Mouse (Mus musculus) thymus, adult 18-20 months (tissue): ENCODE data around the gene Sema4b.
A peak's percentile ranks its signal among the peaks of the same experiment; 100 is the strongest.

Experiments used
- DNase-seq, 2 experiments: peaks; one replicate each; pipeline ENCODE4 v3.0.0; 2022; ENCODE audit warnings: mixed read lengths in 2 of 2

The Sema4b gene

DNA sequence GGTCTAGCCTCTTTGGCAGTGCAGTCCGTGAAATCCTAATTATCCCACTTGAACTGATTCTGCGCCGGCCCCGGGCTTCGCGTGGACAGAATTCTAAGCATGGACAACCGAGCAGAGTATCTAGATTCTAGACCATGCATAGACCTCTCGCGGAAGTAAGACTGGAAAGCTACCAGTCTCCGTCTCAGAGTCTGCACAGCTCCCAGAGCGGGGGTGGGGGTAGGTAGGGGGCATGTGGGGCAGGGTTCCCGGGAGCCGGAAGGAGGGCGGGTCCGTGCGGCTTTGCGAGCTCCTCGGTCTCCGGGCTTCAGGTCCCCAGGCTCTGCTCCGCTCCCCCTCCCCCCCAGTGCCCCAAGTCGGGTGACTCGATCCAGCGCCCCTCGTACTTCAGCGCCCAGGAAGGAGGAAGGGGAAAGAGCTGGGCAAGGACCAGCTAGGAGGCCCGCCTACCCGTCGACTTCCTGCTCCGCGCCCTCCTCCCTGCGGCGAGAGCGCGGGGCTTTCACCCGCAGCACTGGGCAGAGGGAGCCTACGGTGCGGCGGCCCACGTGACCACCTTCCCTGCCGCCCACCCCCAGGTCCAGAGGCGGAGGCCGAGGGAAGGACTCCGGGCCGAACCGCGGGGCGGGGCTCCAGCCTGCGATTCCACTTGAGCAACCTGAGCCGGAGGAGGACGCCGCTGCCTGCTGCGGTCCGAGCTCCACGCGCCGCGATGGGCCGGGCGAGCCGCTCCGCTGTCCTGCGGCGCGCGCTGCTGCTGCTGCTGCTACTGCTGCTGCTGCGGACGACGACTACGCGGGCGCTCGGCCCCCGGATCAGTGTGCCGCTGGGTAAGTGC is 11.5 kb downstream of the Sema4b start:
- peak; percentile 68 to 77 for DNase-seq

DNA sequence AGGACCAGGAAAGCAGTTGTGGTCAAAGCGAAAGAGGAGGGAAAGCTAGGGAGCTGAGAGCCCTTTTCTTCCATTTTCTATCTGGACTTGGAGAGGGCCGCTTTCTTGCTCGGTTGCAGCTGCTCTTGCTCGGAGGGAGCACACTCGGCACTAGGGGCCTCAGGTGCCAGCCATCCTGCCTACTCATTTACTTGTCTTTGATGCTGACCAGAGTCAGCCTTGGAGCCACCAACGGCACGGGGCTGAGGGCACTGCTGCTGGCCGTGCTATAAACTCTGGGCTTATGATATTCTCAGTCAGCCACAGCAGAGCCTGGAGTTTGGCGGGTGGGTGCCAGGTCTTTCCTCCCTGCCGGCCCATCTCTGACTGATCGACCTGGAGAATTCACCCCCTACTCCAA is 12.2 kb downstream of the Sema4b start:
- no peak for DNase-seq

DNA sequence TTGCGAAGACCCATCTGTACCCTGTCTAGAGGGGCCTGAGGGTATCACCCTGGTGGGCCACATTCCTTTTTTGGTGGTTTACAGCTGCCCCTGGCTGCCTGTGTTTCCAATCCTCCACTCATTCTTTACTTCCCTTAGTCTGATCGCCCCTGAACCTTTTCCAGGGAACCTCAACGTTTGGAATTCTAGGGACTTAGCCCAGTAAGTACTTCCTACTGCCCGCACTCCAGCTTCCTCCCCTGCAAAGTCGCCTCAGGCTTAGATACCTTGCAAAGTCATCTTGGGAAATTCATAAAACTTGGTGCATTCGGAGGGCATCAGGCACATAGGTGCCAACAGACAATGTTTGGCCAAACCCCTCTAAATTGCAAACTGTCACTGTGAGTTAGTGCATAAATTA is 12.6 kb downstream of the Sema4b start:
- DNase-seq: no peak

DNA sequence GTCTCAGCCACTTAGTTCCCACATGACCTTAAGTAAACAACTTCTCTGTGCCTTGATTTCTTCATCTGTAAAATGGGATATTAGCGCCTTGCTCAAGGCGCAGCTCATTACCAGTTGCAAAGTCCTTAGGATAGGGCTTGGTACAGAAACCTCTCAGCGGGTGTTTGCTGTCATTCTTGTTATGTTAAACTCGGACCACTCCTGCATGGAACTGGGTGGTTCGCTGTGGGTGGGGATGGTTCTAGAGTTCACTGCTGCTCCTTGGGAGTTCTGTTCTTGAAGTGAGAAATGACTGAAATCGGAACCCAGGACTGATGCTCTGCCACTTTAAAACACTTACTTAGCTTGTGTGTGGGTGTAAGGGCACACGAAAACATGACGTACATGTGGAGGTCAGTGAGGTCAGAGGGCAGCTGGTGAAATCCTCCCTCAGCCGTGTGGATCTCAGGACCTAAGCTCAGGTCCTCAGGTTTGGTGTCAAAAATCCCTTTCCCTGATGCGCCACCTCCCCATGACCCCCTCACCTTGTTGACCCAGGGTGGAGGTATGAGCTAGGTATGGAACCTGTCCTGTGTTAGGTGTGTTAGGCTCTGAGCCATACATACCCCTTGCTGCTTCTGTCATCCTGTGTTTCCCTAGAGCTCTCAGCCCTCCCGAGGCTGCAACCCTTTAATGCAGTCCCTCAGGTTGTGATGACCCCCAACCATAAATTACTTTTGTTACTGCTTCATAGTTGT is 13.4 kb downstream of the Sema4b start:
- no peak for DNase-seq

DNA sequence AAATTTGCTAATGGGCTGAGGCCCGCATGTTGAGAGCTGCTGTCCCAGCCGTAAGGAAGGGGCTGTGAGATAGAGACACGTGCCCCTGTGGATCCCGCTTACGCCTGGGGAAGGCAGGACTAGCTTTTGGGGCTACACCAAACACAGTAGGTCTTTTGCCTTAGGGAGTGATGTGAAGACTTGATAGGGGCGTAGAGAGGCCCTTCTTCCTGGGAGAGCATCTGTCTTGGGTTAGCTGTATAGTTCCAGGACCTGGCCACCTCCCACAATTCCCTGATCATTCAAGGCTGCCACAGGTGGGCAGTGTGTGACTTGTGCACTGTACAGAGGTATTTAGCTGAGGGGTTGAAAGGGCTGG is 13.9 kb downstream of the Sema4b start:
- DNase-seq: no peak

DNA sequence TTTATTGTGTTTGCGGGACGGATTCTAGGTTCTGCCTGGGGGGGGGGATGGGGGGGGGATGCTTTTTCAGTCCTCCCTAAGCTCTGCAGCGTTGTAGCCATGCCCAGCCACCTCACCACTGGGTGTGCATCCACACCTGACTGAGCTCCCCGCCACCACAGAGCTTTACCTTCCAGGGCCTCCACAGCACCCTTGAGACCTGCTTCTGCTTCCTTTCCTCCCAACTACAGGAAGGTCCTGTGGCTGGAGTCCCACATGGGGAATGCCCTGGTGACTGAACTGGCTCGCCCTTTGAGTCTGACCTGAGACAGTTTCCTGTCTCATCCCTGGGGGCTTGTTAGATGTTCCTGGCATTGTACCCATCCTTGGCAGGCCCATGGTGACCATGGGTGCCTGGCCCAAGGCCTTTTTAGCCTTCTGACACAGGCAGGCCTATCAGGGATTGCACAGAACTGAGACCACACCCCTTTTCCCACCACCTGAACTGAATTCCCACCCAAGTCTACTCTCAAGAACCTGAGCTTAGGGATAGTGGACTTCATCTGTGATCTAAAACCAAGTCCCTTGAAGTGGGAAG is 14.4 kb downstream of the Sema4b start:
- DNase-seq: no peak

DNA sequence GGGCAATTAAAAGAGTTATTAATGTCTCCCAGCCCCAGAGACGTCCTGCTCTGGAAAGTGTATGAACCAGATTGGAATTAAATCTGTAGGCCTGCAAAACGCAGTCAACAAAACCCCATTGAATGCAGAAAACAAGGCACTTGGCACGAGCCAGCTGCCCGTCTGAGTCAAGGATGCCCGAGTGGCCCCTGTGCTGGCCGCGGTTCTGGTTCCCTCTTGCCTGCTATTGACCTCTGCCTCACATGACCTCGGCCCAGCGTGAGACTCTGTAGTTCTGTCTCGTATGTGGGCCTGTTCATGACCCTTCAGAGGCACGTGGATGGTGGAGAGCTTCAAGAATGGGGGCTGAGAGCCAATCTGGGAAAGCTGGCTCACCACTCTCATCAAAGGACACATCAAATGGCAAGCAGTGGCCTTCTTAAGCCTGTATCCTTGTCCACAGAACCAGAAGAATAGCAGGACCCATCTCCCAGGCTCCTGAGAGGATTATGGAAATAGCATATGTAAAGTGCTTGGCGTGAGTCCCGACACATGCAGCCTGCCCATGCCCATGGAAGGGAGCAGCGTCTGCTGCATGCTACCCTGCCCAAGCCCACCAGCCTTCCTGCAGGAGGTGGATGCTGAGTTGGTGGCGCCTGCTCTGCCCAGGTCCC is 15.4 kb downstream of the Sema4b start:
- no peak for DNase-seq

DNA sequence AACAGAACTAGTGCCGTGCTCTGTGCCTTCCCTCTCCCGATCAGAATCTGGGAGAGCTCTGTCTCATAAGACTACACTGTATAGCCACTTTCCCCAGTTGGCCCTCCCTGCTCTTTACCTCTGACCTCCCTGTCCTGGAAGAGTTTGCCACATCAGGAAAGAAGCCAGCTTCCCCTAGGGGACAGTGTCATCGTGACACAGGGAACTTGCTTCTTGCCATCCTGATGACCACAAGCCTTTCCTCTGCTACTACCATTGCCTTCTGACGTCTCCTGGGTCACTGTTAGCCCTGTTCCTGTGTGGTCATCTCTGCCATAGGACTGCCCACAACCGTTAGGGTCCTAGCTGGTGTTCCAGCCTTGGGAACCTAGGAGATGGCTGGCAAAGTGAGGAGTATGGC is 16.3 kb downstream of the Sema4b start:
- no peak for DNase-seq

DNA sequence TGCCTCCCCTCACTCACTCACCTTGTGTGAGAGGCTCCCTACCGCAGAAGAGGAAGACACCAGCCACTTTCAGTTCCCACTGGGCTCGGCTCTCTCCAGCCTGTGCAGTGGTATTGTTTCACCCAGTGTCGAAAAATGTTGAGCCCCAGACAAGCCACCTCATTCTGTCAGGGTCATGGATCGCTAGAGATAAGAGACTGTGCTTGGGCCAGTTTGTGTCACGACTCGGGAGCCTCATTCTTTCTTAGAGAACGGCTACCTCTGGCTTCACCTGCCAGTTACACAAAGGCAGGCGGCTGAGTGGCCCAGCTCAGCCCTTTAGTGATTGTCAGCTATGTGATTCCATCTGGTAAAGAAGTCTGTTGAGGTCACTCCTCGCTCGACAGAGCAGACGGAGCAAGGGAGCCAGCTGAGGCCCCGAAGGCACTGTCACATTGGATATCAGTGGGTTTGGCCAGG is 17.0 kb downstream of the Sema4b start:
- no peak for DNase-seq

DNA sequence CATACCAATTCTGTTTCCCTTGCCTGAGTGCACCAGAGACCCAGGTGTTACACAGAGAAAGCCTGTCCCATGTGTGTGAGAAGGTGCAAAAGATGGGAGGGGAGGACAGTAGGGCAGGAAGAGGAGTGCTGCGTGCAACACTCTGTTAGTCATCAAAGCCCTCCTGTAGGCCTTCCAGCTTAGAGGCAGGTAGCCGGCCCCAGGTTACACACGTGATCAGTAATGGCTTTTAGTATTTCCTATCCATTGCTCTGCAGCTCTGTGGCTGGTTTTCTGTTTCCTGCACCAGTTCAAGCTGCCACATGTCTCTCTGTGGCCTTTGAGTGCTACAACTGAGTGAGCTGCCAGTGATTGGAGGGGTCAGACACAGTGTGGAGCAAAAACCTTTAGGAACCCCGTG is 17.7 kb downstream of the Sema4b start:
- no peak for DNase-seq

DNA sequence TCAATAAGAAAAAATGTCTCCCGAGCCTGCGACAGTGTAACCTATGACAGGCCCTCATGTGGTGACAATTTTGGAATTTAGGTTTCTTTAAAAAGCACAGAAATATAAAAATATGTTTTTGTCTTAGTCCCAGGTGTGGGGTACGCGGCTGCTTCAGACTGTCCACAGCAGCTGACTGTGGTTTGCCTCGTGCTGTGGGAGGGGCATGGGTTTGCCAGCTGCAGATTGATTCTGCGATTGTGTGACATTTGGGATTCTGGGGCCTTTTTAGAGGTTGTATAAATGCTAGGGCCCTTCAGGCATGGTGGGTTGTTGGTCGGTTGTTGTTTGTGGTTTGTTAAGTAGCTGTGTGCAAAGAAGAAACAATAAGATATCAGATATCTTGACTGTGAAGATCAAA is 18.3 kb downstream of the Sema4b start:
- peak in 1 of 2 experiments; percentile 47 for DNase-seq

DNA sequence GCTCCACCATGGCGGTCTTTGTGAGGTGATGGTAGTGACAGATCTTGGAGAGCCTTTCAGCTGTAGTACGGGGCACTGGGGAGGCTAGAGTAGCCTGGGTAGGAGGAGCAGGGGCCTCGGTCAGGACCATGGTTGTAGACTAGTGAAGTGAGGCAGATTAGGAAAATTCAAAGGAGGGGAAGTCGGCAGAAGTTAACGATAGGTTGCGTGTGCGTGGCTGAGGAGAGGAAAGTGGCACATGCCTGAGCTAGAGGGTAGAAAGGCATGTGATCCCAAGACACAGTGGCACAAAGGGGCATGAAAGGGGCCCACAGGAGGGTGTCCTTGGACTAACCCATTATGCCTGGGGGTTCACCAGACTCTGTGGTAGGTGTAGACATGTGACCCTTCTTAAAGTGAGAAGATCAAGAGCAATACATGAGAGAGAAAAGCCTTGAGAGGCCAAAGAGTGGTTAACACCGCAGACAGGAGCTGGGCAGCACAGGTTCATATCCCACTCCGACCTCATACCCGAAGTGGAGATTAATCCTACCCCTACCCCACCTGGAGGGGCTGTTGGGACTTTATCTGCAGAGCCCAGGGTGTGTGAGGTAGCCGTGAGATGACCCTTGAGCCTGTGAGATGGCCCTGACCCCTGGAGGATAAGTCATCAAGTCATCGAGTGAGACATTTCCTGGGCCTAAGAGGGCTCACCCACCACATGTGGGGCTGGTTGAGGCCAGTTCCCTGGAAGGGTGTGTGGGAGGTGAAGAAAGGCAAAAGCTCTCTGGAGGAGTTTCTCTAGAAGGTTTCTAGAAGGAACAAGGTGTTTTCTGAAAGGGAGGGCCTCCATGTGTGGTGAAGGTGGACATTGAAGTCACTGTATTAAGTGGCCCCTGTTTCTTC is 19.3 kb downstream of the Sema4b start:
- DNase-seq: no peak

DNA sequence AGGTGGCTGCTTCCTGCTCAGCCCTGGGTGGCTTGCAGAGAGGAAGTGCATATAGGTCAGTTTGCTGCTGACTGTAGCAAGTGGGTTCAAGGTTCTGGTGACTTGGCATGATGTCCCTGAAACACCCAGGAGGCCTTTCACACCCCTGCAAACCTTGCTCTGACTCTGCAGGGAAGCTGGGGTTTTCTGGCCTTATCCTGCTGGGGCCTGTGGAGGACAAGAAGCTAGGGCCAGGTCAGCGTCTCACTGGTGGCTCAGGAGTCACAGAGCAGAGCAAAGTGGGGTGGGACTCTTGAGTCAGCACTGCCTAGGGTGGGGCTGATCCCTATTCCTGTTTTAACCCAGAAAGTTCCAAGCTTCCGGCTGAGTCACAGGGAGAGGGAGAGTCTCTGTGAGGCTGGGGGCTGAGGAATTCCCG is 20.7 kb downstream of the Sema4b start:
- DNase-seq: no peak

DNA sequence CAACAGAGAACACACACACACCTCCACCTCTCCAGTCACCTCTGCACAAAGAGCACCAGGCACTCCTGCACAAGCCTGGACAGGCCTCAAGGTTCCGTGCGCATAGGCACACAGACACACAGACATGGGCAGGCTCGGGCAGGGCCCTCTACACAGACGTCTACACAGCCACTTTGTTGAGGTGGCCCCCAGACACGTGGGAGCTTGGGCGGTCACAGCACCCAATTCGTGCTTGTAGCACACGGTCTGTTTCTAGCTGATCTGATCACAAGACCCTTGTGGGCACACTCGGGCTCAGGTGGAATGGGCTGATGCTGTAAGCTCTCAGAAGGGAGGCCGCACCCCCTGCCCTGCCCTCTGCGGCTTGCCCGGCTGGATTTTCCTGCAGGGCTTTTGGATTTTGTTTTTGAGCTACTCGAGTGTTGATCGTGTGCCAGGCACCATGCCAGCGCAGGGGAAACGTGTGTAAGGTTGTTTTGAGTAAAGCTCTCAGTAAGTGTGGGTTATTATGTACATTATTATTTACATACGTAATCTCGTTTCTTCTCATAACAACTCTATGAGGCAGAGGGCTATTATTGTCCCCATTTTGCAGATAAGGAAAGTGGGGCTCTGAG is 21.5 kb downstream of the Sema4b start:
- DNase-seq: no peak

DNA sequence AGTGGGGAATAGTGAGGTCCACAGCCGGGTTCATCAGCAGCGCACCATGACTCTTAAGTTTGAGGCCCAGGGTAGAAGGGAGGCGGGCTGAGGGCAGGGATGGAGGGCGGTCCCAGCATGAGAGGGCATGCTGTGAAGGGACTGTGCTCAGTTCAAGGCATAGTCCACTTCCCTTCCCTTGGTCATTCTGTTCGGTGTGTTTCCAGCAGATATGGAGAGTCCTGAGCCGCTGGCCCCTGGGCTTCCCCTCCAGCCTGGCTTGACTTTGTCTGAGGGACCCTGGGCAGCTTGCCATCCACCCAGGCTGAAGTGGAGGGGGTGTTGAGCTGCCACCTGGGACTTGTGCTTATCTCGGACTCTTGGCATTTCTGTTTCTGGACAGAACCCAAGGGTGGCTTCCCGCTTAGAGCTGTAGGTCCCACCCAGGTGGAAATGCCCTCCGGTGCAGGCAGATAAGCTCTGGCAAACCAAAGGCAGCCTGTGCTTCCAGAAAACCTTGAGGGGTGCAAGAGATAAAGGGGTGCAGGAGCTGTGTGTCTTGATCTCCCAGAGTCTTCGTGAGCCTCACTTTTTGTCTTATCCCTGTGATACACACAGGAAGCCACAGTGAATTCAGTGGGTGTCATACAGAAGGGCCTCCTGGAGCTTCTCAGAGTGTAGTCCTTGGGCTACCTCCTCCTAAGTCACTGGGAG is 22.2 kb downstream of the Sema4b start:
- DNase-seq: no peak

DNA sequence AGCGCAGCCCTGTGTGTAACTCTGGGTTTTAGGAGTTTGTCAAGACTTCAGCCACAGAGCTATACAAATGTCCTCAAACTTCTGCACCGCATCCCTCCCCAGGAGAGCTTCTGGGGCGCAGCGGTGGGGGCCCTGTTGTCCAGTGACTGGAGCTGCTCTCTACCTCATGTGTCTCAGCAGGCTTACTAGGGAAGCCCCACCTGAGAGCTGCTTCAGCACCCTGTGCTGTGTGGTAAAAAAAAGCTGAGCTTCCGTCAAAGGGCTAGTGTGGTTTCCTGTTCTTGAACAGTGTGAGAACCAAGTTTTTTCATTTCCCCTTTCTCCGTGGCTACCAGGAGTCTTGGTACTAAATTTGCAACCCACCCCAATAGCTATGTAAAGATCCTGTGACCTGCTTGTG is 23.0 kb downstream of the Sema4b start:
- DNase-seq: peak; percentile 46 to 79

DNA sequence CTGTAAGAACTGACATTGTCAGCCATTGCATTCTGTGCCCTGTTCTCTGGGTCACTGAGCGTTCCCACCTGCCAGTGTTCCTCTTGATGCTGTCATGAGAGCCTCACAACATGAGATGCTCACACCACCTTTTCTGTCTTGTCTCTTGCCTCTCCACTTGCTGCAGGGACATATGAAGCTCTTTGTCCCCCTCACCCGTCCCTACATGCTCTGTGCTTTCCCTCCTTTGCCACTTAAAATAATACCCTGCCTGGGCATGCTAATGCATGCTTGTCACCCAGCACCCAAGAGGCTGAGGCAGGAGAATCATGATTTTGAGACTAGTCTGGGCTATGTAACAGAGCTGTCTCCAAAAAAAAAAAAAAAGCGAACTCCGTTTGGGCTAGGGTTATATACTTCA is 24.3 kb downstream of the Sema4b start:
- DNase-seq: no peak

DNA sequence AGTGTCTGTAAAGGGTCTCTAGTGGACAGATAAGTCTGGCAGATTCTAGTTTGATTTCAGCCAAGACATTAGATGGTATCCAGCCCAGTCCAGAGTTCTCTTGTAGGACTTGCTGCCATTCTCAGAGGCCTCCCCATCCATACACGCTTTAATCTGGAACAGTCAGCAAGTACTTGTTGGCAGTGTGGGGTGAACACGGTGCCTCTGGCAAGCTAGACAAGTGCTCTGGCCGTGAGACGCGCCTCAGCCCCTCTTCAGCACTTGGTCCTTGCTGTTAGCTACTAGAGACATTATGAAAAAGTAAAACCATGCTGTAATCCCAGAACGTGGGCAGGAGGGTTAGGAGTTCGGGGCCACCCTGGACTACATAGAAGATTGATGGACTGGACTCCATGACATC is 27.0 kb downstream of the Sema4b start:
- DNase-seq: no peak

DNA sequence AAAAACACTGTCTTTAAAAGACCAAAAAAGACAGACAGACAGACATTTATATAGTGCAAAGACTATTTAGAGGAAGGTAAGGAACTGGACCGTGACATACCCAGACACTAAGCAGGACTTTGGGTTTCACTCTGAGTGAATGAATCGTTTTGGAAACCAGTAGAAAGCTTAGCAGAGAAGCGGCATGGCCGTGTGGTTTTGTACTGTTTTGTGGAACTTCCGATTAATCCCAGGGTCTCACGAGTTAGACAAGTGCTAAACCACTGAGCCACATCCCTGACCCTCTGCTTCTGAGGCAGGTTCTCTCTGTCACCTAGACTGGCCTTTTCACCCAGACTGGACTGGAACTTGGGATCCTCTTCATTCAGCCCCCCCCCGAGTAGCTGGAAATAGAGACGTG is 27.8 kb downstream of the Sema4b start:
- no peak for DNase-seq

DNA sequence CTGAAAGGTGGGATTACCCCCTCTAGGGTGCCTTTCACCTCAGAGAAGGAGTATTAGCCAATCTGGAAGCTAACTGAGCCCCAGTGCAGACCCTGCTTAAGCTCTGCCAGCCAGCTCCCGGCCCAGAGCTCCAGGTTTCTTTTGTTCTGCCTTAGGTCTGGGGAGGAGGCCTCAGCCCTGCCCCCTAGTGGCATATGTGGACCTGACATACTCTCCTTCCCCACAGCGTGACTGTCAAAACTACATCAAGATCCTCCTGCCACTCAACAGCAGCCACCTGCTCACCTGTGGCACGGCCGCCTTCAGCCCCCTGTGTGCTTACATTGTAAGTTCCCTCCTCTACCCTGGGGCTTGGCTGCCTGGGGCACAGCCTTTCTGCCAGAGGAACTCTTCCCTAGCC is 28.8 kb downstream of the Sema4b start:
- DNase-seq: peak; percentile 66 to 75

DNA sequence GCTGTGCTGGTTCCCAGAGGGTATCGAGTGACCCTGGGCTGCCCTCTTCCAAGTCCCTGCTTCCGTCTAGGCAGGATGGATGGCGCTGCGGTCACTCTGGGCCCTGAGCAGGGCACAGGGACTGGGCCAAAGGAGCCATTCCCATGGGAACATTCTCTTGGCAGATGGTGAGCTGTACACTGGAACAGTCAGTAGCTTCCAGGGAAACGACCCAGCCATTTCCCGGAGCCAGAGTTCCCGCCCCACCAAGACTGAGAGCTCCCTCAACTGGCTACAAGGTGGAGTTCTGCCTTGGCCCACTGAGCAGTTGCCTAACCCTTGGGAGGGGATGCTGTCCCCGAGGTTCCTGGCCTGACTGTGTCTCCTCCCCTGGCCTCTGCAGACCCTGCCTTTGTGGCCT is 29.9 kb downstream of the Sema4b start:
- no peak for DNase-seq
